Mouse (Mus musculus) CH12.LX (cell line): Measurements from ENCODE around the gene Pitpna. TPM values are rescaled to one million over a fixed set of nuclear protein-coding genes. Genes with fewer than 3 reads are reported as not detected.

Experiments used
- DNase-seq: peaks from one replicate; pipeline ENCODE4 v3.0.0-alpha.2; 2013; ENCODE audit errors: extremely low read depth
- H3K27ac ChIP-seq: 2 replicates; pipeline ENCODE4 v1.5.1; 2012; ENCODE audit warnings: low read depth, mild to moderate bottlenecking, control low read depth, moderate library complexity; ENCODE audit not compliant: insufficient read depth
- H3K27me3 ChIP-seq: replicated peaks from 2 replicates; pipeline ENCODE3; 2012; ENCODE audit warnings: inconsistent platforms
- H3K36me3 ChIP-seq, 2 experiments: replicated peaks in 1 of 2; 2 replicates each; pipeline versions ENCODE3 to v1.6.1; 2012; ENCODE audit warnings: inconsistent platforms in 1 of 2, low read length in 1 of 2, mild to moderate bottlenecking in 1 of 2, mixed read lengths in 1 of 2, moderate library complexity in 1 of 2; ENCODE audit not compliant: control insufficient read depth in 1 of 2, insufficient read depth in 1 of 2
- H3K4me1 ChIP-seq, 2 experiments: 2 replicates each; pipeline ENCODE4 v1.6.1; 2012; ENCODE audit warnings: inconsistent platforms in 1 of 2, moderate library complexity in 1 of 2; ENCODE audit not compliant: insufficient read depth in 2 of 2, control insufficient read depth in 1 of 2
- H3K4me2 ChIP-seq: 2 replicates; pipeline ENCODE4 v1.6.1; 2012; ENCODE audit warnings: low read depth, mild to moderate bottlenecking, control low read depth; ENCODE audit not compliant: poor library complexity, insufficient read depth, severe bottlenecking
- H3K4me3 ChIP-seq, 3 experiments: fragments of 150-350 bp in 1 of 3; sonication (generic) in 1 of 3; replicated peaks in 1 of 3; 2 replicates each; pipeline versions ENCODE3 to v1.5.1; 2011 to 2012; ENCODE audit warnings: low read depth in 2 of 3, low read length in 2 of 3, mild to moderate bottlenecking in 2 of 3, moderate library complexity in 2 of 3, control low read depth in 1 of 3, improper control_type of control experiment in 1 of 3, inconsistent platforms in 1 of 3, mixed read lengths in 1 of 3; ENCODE audit not compliant: poor library complexity in 1 of 3
- H3K79me2 ChIP-seq: replicated peaks from 2 replicates; pipeline ENCODE4 v1.6.1; 2012; ENCODE audit warnings: mild to moderate bottlenecking, moderate library complexity; ENCODE audit not compliant: control insufficient read depth, poor library complexity, insufficient read depth, severe bottlenecking; ENCODE audit errors: extremely low read depth
- H3K9ac ChIP-seq: 2 replicates; pipeline ENCODE4 v1.6.1; 2012; ENCODE audit warnings: low read depth, mild to moderate bottlenecking, control low read depth, moderate library complexity; ENCODE audit not compliant: insufficient read depth
- H3K9me3 ChIP-seq: replicated peaks from 2 replicates; pipeline ENCODE3; 2012; ENCODE audit warnings: low read length, inconsistent platforms, mixed read lengths
- BHLHE40 ChIP-seq: IDR thresholded peaks from 2 replicates; pipeline ENCODE4 v1.6.1; 2011; ENCODE audit warnings: mild to moderate bottlenecking, low read depth, low read length, improper control_type of control experiment
- CHD1 ChIP-seq: IDR thresholded peaks from 2 replicates; pipeline ENCODE4 v1.6.1; 2012; ENCODE audit warnings: low read depth, low read length, improper control_type of control experiment, inconsistent platforms
- E2F4 ChIP-seq: IDR thresholded peaks from 2 replicates; pipeline ENCODE4 v1.6.1; 2011; ENCODE audit warnings: low read depth, low read length, improper control_type of control experiment; ENCODE audit not compliant: insufficient replicate concordance
- ETS1 ChIP-seq: conservative IDR thresholded peaks from 2 replicates; pipeline ENCODE4 v1.6.1; 2012; ENCODE audit warnings: low read depth, mild to moderate bottlenecking, inconsistent platforms, low read length, improper control_type of control experiment, moderate library complexity
- IRF4 ChIP-seq: IDR thresholded peaks from 2 replicates; pipeline ENCODE4 v1.6.1; 2014; ENCODE audit warnings: low read depth, mild to moderate bottlenecking, inconsistent platforms, low read length, improper control_type of control experiment
- MAFK ChIP-seq: IDR thresholded peaks from 2 replicates; pipeline ENCODE4 v1.6.1; 2011; ENCODE audit warnings: low read length, improper control_type of control experiment; ENCODE audit not compliant: insufficient replicate concordance
- MEF2A ChIP-seq: IDR thresholded peaks from 2 replicates; pipeline ENCODE4 v1.6.1; 2014; ENCODE audit warnings: low read depth, mild to moderate bottlenecking, inconsistent platforms, low read length, improper control_type of control experiment, borderline replicate concordance
- MXI1 ChIP-seq: IDR thresholded peaks from 2 replicates; pipeline ENCODE4 v1.6.1; 2011; ENCODE audit warnings: mild to moderate bottlenecking, low read depth, low read length, improper control_type of control experiment
- MYC ChIP-seq: IDR thresholded peaks from 2 replicates; pipeline ENCODE4 v1.6.1; 2011; ENCODE audit warnings: low read depth, mild to moderate bottlenecking, improper control_type of control experiment, low read length
- NRF1 ChIP-seq: IDR thresholded peaks from 2 replicates; pipeline ENCODE4 v1.6.1; 2014; ENCODE audit warnings: low read depth, mild to moderate bottlenecking, inconsistent platforms, low read length, improper control_type of control experiment, moderate library complexity
- POLR2AphosphoS2 ChIP-seq: IDR thresholded peaks from 2 replicates; pipeline ENCODE4 v1.6.1; 2011; ENCODE audit warnings: low read depth, low read length, improper control_type of control experiment
- RAD21 ChIP-seq: IDR thresholded peaks from 2 replicates; pipeline ENCODE4 v1.6.1; 2011; ENCODE audit warnings: low read depth, mild to moderate bottlenecking, low read length, improper control_type of control experiment, moderate library complexity
- SIN3A ChIP-seq: IDR thresholded peaks from 2 replicates; pipeline ENCODE4 v1.6.1; 2012; ENCODE audit warnings: low read length, improper control_type of control experiment, inconsistent platforms
- SMC3 ChIP-seq: IDR thresholded peaks from 2 replicates; pipeline ENCODE4 v1.6.1; 2011; ENCODE audit warnings: low read depth, low read length, improper control_type of control experiment
- USF2 ChIP-seq: conservative IDR thresholded peaks from 2 replicates; pipeline ENCODE4 v1.6.1; 2011; ENCODE audit warnings: low read depth, low read length, improper control_type of control experiment
- ZMIZ1 ChIP-seq: IDR thresholded peaks from 2 replicates; pipeline ENCODE4 v1.6.1; 2012; ENCODE audit warnings: low read depth, mild to moderate bottlenecking, inconsistent platforms, low read length, improper control_type of control experiment
- dilution Hi-C: fragments of 300-500 bp; cut with MboI; formaldehyde crosslinking; loops from 2 replicates; pipeline ENCODE4 v1.14.3; 2020; ENCODE audit warnings: low sequenced_read_pairs; ENCODE audit not compliant: extremely low pct_unique_long_range_greater_than_20kb, extremely low pct_ligation_motif_present
- in situ Hi-C: fragments of 300-500 bp; cut with MboI; formaldehyde crosslinking; loops from 3 replicates; pipeline ENCODE4 v1.14.3; 2019; ENCODE audit warnings: low sequenced_read_pairs, low pct_ligation_motif_present, low pct_unique_long_range_greater_than_20kb, mixed read lengths
- polyA plus RNA-seq: library from polyadenylated mRNA; unstranded; fragments of >175 nt; gene quantifications from 2 replicates; pipeline ENCODE4 v1.2.1, GENCODE M21; 2012; ENCODE audit warnings: low read depth; ENCODE audit not compliant: insufficient read length
- total RNA-seq, 2 experiments: library from RNA; depleted of rRNA; stranded (reverse); fragments of 300-350 nt in 1 of 2; fragments of >200 nt in 1 of 2; gene quantifications; 2 replicates each; pipeline ENCODE4 v1.2.3; 2012 to 2014

Pitpna gene
- total and polyA plus RNA-seq, 3 experiments: 61.8 to 243 (median 80.7) TPM

- Histone ChIP-seq H3K79me2 (no peaks in the 10 kb centered on the region), H3K36me3 (peaks cover 84 to 93% of the 10 kb centered on the region in 2 experiments), H3K4me3 (no peak overlapping the region), H3K27me3 (no peaks in the 10 kb centered on the region), H3K9ac (no peak overlapping the region), H3K27ac (no peak overlapping the region), H3K4me1 (peaks cover 5% of the 10 kb centered on the region in 2 experiments; a peak in 2 of 4 replicates), H3K9me3 (no peaks in the 10 kb centered on the region), H3K4me2 (no peak overlapping the region)
- in situ Hi-C loops: no loop called here
- no peak for TF ChIP-seq USF2
- no peak for TF ChIP-seq MEF2A
- no peak for TF ChIP-seq MXI1
- TF ChIP-seq MYC: no peak
- dilution Hi-C loops: no loop called here
- DNase-seq: no peak
These were observed 81.4 kb downstream of the Pitpna start for GRCm38 (mm10) chr11:75669176-75669852.

- Histone ChIP-seq H3K9ac (no peak overlapping the region), H3K27ac (no peak overlapping the region), H3K4me2 (no peak overlapping the region), H3K27me3 (no peaks in the 10 kb centered on the region), H3K4me3 (no peak overlapping the region), H3K9me3 (no peaks in the 10 kb centered on the region), H3K36me3 (peaks cover 82 to 92% of the 10 kb centered on the region in 2 experiments), H3K4me1 (peaks cover 5% of the 10 kb centered on the region in 2 experiments; a peak in 2 of 4 replicates), H3K79me2 (no peaks in the 10 kb centered on the region)
- in situ Hi-C loops (no loop called here), dilution Hi-C loops (no loop called here)
- no peak for DNase-seq
- TF ChIP-seq ETS1: no peak
- no peak for TF ChIP-seq SMC3
- no peak for TF ChIP-seq RAD21
- no peak for TF ChIP-seq CHD1
- no peak for TF ChIP-seq MYC
- TF ChIP-seq NRF1: no peak
- no peak for TF ChIP-seq BHLHE40
- no peak for TF ChIP-seq IRF4
- TF ChIP-seq POLR2AphosphoS2: no peak
- TF ChIP-seq E2F4: no peak
- TF ChIP-seq SIN3A: no peak
- TF ChIP-seq MAFK: no peak
- no peak for TF ChIP-seq ZMIZ1
These were observed 81.9 kb downstream of the Pitpna start for GRCm38 (mm10) chr11:75669853-75670200.
